Mouse (Mus musculus) ES-E14 (cell line): ENCODE data around the gene Nrip3.

ENCODE experiments used
- MAFK ChIP-seq: IDR thresholded peaks from 2 replicates; pipeline ENCODE4 v1.6.1; 2014; ENCODE audit warnings: mild to moderate bottlenecking, low read depth, low read length, inconsistent platforms; ENCODE audit not compliant: insufficient read depth
- ZNF384 ChIP-seq: IDR thresholded peaks from 2 replicates; pipeline ENCODE4 v1.6.1; 2012; ENCODE audit warnings: low read depth, low read length, inconsistent platforms

GRCm38 (mm10) chr7:109741060-109741459 is 40.8 kb downstream of the Nrip3 start:
- TF ChIP-seq MAFK (no peak), ZNF384 (no peak)
